Mouse (Mus musculus): ENCODE data around the gene Plcd4.
"Not testable (repeated sequence)": the region's sequence is repeated elsewhere in the genome, so short reads cannot be mapped to it uniquely, and the experiment has no call there.

The Plcd4 gene

GRCm38 (mm10) chr1:74542451-74542961 is at the start of gene Plcd4:
TSS of gene Plcd4 (plus strand) at chr1:74542888.
- no peak for DNase-seq (ENCODE audit: low spot score)

- DNase-seq (ENCODE audit: low spot score): no peak
These were observed 41.6 kb upstream of the Plcd4 start for GRCm38 (mm10) chr1:74501106-74501505.

GRCm38 (mm10) chr1:74505393-74505720 is 37.3 kb upstream of the Plcd4 start:
- no peak for DNase-seq (ENCODE audit: low spot score)

GRCm38 (mm10) chr1:74505721-74506464 is 36.8 kb upstream of the Plcd4 start, which contains the start of gene Cnot9:
TSS of gene Cnot9 (plus strand) at chr1:74506058.
- peak; percentile 99 for DNase-seq (ENCODE audit: low spot score)

- DNase-seq (ENCODE audit: low spot score): peak; percentile 67
These were observed 36.2 kb upstream of the Plcd4 start for GRCm38 (mm10) chr1:74506471-74506881.

GRCm38 (mm10) chr1:74507780-74508179 is 34.9 kb upstream of the Plcd4 start:
- no peak for DNase-seq (ENCODE audit: low spot score)

- DNase-seq (ENCODE audit: low spot score): no peak
These were observed 31.4 kb upstream of the Plcd4 start for GRCm38 (mm10) chr1:74511306-74511705.

GRCm38 (mm10) chr1:74512999-74513398 is 29.7 kb upstream of the Plcd4 start:
- not testable (repeated sequence) for DNase-seq (ENCODE audit: low spot score)

GRCm38 (mm10) chr1:74519875-74520274 is 22.8 kb upstream of the Plcd4 start:
- no peak for DNase-seq (ENCODE audit: low spot score)

- DNase-seq (ENCODE audit: low spot score): no peak
These were observed 17.9 kb upstream of the Plcd4 start for GRCm38 (mm10) chr1:74524746-74525145.

GRCm38 (mm10) chr1:74528589-74528988 is 14.1 kb upstream of the Plcd4 start:
- no peak for DNase-seq (ENCODE audit: low spot score)

- no peak for DNase-seq (ENCODE audit: low spot score)
These were observed 4.0 kb upstream of the Plcd4 start for GRCm38 (mm10) chr1:74538650-74539049.

GRCm38 (mm10) chr1:74544184-74544583 is 1.5 kb downstream of the Plcd4 start, which contains the start of gene Usp37:
TSS of gene Usp37 (minus strand) at chr1:74544284.
- no peak for DNase-seq (ENCODE audit: low spot score)

GRCm38 (mm10) chr1:74559061-74559460 is 16.4 kb downstream of the Plcd4 start:
- DNase-seq (ENCODE audit: low spot score): no peak

- no peak for DNase-seq (ENCODE audit: low spot score)
These were observed 23.1 kb downstream of the Plcd4 start for GRCm38 (mm10) chr1:74565834-74566233.

- DNase-seq (ENCODE audit: low spot score): no peak
These were observed 27.3 kb downstream of the Plcd4 start for GRCm38 (mm10) chr1:74569739-74570719.

- no peak for DNase-seq (ENCODE audit: low spot score)
These were observed 39.9 kb downstream of the Plcd4 start for GRCm38 (mm10) chr1:74582621-74583020.

GRCm38 (mm10) chr1:74584616-74585398 is 42.1 kb downstream of the Plcd4 start:
- peak; percentile 31 for DNase-seq (ENCODE audit: low spot score)

- peak; percentile 21 for DNase-seq (ENCODE audit: low spot score)
These were observed 44.6 kb downstream of the Plcd4 start for GRCm38 (mm10) chr1:74587233-74587772.

- DNase-seq (ENCODE audit: low spot score): peak; percentile 95
These were observed 45.2 kb downstream of the Plcd4 start, which contains the start of the genes Zfp142 and Bcs1l for GRCm38 (mm10) chr1:74587773-74588445. TSS of gene Zfp142 (minus strand) at chr1:74588246. TSS of gene Bcs1l (plus strand) at chr1:74588289.

GRCm38 (mm10) chr1:74594434-74594833 is 51.7 kb downstream of the Plcd4 start:
- no peak for DNase-seq (ENCODE audit: low spot score)
